Mouse (Mus musculus) adrenal gland, postnatal 25 days (tissue): ENCODE measurements around the gene Il17rc. TPM values are rescaled to one million over a fixed set of nuclear protein-coding genes. Genes with fewer than 3 reads are reported as not detected.

Experiments
- DNase-seq: peaks from one replicate; pipeline ENCODE4 v3.0.0; 2021; ENCODE audit warnings: mixed read lengths
- long read RNA-seq: library from polyadenylated mRNA; stranded (forward); transcript quantifications from one replicate; pipeline ENCODE4 v2.0.0, GENCODE M21; 2021
- total RNA-seq: library from RNA; stranded (reverse); gene quantifications from 2 replicates; pipeline ENCODE4 v1.2.3, GENCODE M21; 2021

Gene Il17rc
- total RNA-seq = 18.0 and 19.3 TPM in 2 replicates
- long read RNA-seq, partial matches to known transcripts = 10 of 76 reads
- long read RNA-seq, other reads (novel, unspliced or antisense) = 65 of 76 reads

- DNase-seq = peak; percentile 68
Observed at GRCm38 (mm10) chr6:113471297-113471936, at the start of gene Il17rc. Il17rc (plus strand) TSS chr6:113471427.

- no peak for DNase-seq
Observed at GRCm38 (mm10) chr6:113423000-113423399, 48.2 kb upstream of the Il17rc start.

GRCm38 (mm10) chr6:113424187-113424586, 47.0 kb upstream of the Il17rc start:
- no peak for DNase-seq

GRCm38 (mm10) chr6:113426696-113427095, 44.5 kb upstream of the Il17rc start:
- no peak for DNase-seq

GRCm38 (mm10) chr6:113427397-113427796, 43.8 kb upstream of the Il17rc start:
- DNase-seq = peak; percentile 22

- DNase-seq = no peak
Observed at GRCm38 (mm10) chr6:113428006-113428405, 43.2 kb upstream of the Il17rc start.

GRCm38 (mm10) chr6:113429965-113430364, 41.3 kb upstream of the Il17rc start:
- DNase-seq = no peak

- no peak for DNase-seq
Observed at GRCm38 (mm10) chr6:113430846-113431245, 40.4 kb upstream of the Il17rc start.

- no peak for DNase-seq
Observed at GRCm38 (mm10) chr6:113431801-113432200, 39.4 kb upstream of the Il17rc start.

- no peak for DNase-seq
Observed at GRCm38 (mm10) chr6:113433661-113434060, 37.6 kb upstream of the Il17rc start.

- peak; percentile 24 for DNase-seq
Observed at GRCm38 (mm10) chr6:113434691-113435090, 36.5 kb upstream of the Il17rc start.

- no peak for DNase-seq
Observed at GRCm38 (mm10) chr6:113435664-113436205, 35.5 kb upstream of the Il17rc start, which contains the start of gene Cidec. Cidec (minus strand) TSS chr6:113435760.

- DNase-seq = no peak
Observed at GRCm38 (mm10) chr6:113437135-113437534, 34.1 kb upstream of the Il17rc start.

- no peak for DNase-seq
Observed at GRCm38 (mm10) chr6:113438721-113439430, 32.4 kb upstream of the Il17rc start.

GRCm38 (mm10) chr6:113440686-113441085, 30.5 kb upstream of the Il17rc start:
- no peak for DNase-seq

- DNase-seq = peak; percentile 71
Observed at GRCm38 (mm10) chr6:113441147-113441680, 30.0 kb upstream of the Il17rc start.

GRCm38 (mm10) chr6:113442087-113442441, 29.2 kb upstream of the Il17rc start:
- no peak for DNase-seq

GRCm38 (mm10) chr6:113442442-113443090, 28.7 kb upstream of the Il17rc start, which contains the start of gene Jagn1:
Jagn1 (plus strand) TSS chr6:113442569.
- peak; percentile 89 for DNase-seq

GRCm38 (mm10) chr6:113443091-113443490, 28.1 kb upstream of the Il17rc start:
- DNase-seq = no peak

GRCm38 (mm10) chr6:113444207-113444965, 26.8 kb upstream of the Il17rc start:
- DNase-seq = no peak

- no peak for DNase-seq
Observed at GRCm38 (mm10) chr6:113447639-113448038, 23.6 kb upstream of the Il17rc start.

- DNase-seq = no peak
Observed at GRCm38 (mm10) chr6:113451839-113452238, 19.4 kb upstream of the Il17rc start.
